ENCODE assay signal across 9 mouse cellular contexts in the genomic region with DNA sequence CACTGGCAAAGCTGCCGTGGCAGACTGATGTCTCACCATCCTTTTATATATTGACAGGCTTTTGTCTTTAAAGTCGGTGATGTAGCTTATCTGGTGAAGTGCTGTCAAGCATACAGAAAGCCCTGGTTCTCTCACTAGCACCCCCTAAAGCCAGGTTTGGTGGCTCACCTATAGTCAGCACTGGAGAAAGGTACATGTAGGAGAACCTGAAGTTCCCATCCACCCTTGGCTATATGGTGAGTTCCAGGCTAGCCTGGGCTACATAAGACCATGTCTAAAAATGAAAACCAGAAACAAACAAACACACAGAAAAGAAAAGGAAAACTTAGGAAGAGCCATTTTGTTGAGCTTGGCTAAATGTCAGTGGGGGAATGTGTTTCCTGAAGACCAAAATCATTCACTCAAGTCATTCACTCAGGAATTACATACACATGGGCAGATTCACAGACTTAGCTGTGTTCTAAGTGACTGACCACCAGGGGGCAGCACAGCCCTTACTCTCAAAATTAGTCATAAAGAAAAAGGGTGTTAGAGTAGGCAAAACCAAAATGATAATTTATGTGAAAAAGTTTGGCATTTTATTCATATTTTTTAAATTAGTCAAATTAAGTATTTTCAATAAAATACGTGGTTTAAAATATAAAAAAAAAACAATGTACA. TPM values are rescaled to one million over a fixed set of nuclear protein-coding genes. Genes with fewer than 3 reads are reported as not detected.
A peak's percentile ranks its signal among the peaks of the same experiment; 100 is the strongest.
DNase-seq lines count a peak whose midpoint lies in the region; ATAC-seq and TF ChIP-seq lines count a peak whose summit lies in the region.
"Had no signal": no experiment of that assay in that cellular context is flagged by ENCODE, and none has a peak within 500 bp of the region (broad histone marks: within the 10 kb centered on the region; RNA-seq: fewer than 3 reads in every experiment).

No protein-coding gene starts in this region.

- H3K36me3 ChIP-seq in C2C12 (ENCODE audit: control insufficient read depth, insufficient read depth), result no peaks in the 10 kb centered on the region

- no peak overlapping the region for H3K4me3 ChIP-seq in C2C12 (ENCODE audit: insufficient read depth, poor library complexity, severe bottlenecking)
- H3K4me3 ChIP-seq: embryonic facial prominence, embryonic 13.5 days had no signal

- no peaks in the 10 kb centered on the region for H3K79me2 ChIP-seq in C2C12 (ENCODE audit: control insufficient read depth, insufficient read depth)

- H3ac ChIP-seq in C2C12 (ENCODE audit: control insufficient read depth, insufficient read length, low read depth), result no peak overlapping the region

- peak; percentile 99 for ATAC-seq in granulocyte monocyte progenitor cell, adult 5-6 weeks (replicated peaks; ENCODE audit: poor library complexity, severe bottlenecking)

- DNase-seq in adrenal gland, postnatal 14 days, result peak; percentile 86
- DNase-seq in embryo, embryonic 9.5 days (ENCODE audit: extremely low spot score), result peak; percentile 45
- DNase-seq in kidney, postnatal 4 days, result peak; percentile 87 to 89
- DNase-seq in lung, adult 18-20 months, result peak; percentile 59 to 64
- peak; percentile 10 for DNase-seq in ovary, adult 18-20 months (ENCODE audit: low spot score)
- DNase-seq in thymus, postnatal 0 days (ENCODE audit: low spot score), result peak; percentile 80

- H3K79me3 ChIP-seq in C2C12 (ENCODE audit: low read depth), result no peaks in the 10 kb centered on the region

- H3K27me3 ChIP-seq in C2C12 (ENCODE audit: control insufficient read depth, insufficient read depth, insufficient read length), result no peaks in the 10 kb centered on the region
- H3K27me3 ChIP-seq: embryonic facial prominence, embryonic 13.5 days had no signal

- TF ChIP-seq CTCF in C2C12 (IDR thresholded peaks at IDR 0.05; ENCODE audit: control insufficient read depth, insufficient read depth, insufficient read length), result peak; percentile 12

TF ChIP-seq in C2C12, 6 proteins besides CTCF, POLR2A, EP300 and RAD21:
- TF ChIP-seq MYOD1 (IDR thresholded peaks at IDR 0.05; ENCODE audit: control insufficient read depth, insufficient read length, low read depth) (no peak), CEBPB (IDR thresholded peaks at IDR 0.05; ENCODE audit: low read depth) (no peak), USF1 (IDR thresholded peaks at IDR 0.05; ENCODE audit: low read depth) (no peak)

RNA-seq across cellular contexts. Expression of a gene that starts 10.1 kb away (rescaled TPM):
- polyA plus RNA-seq in C2C12 (2012; fragmentation: generic; extraction: Trizol), result 1.8 TPM
- total RNA-seq in adrenal gland, postnatal 14 days (2021), result 7.0 and 10.2 TPM in 2 replicates
- total RNA-seq in granulocyte monocyte progenitor cell, adult 5-6 weeks (2014; fragmentation: Nextera tagmentation), result 24.6 and 32.1 TPM in 2 replicates
- total RNA-seq in granulocyte monocyte progenitor cell, adult 5-6 weeks (2017), result 20.7 and 35.2 TPM in 2 replicates
- 9.0 and 9.9 TPM in 2 replicates for polyA plus RNA-seq in thymus, postnatal 0 days (2015; fragmentation: Nextera tagmentation; extraction: Ambion mirVana)

RNA-seq across cellular contexts. Expression of a gene that starts 47.5 kb away (rescaled TPM):
- polyA plus RNA-seq in C2C12 (2012; fragmentation: generic; extraction: Trizol), result not detected
- 0.82 and 1.0 TPM in 2 replicates for total RNA-seq in adrenal gland, postnatal 14 days (2021)
- total RNA-seq in granulocyte monocyte progenitor cell, adult 5-6 weeks (2014; fragmentation: Nextera tagmentation), result not detected in 2 replicates
- 0.10 and 0.69 TPM in 2 replicates for total RNA-seq in granulocyte monocyte progenitor cell, adult 5-6 weeks (2017)
- 1.1 and 1.2 TPM in 2 replicates for polyA plus RNA-seq in thymus, postnatal 0 days (2015; fragmentation: Nextera tagmentation; extraction: Ambion mirVana)

Comparison
In these comparisons a context has a peak if more than half of its experiments do, and no peak if none do; other contexts are left out.
1. DNase-seq: peak in every context shown above with its lines; median percentile 88 in kidney, postnatal 4 days; 86 in adrenal gland, postnatal 14 days; 80 in thymus, postnatal 0 days; 62 in lung, adult 18-20 months; 45 in embryo, embryonic 9.5 days; 10 in ovary, adult 18-20 months.